Mouse (Mus musculus): ENCODE results near the gene Psmd13. TPM values are rescaled to one million over a fixed set of nuclear protein-coding genes. Genes with fewer than 3 reads are reported as not detected.

The Psmd13 gene
- total and polyA plus RNA-seq, 3 experiments = 50.8 to 86.1 (median 72.6) TPM

GRCm38 (mm10) chr7:140858746-140859145 is 23.0 kb upstream of the Psmd13 start:
- intact Hi-C loops (cut with DNase I) = loop anchor here (5.0 kb wide), 1 partner anchor 314 kb away; the partner anchor contains the start of gene Rnh1
- no peak for DNase-seq
- 94% methylated on average over 8 of the region's 8 CpGs for WGBS

DNA sequence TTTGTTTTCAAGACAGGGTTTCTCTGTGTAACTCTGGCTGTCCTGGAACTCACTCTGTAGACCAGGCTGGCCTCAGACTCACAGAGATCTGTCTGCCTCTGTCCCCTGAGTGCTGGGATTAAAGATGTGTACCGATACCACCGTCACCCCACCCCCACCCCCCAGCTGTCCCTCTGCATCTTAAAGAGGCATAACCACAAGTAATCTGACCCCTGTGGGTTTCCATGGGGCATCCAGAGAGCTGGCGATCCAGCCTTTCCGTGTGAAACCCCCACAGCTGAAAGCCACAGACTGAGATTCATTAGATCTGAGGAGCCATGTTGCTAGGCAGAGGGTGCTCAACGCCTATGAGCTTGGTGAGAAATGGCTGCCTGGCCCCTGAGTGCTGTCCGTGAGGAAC is 21.8 kb upstream of the Psmd13 start:
- Histone ChIP-seq H3K36me3 (ENCODE audit: control insufficient read depth, insufficient read depth, low read length) (no peaks in the 10 kb centered on the region), H3K4me3 (no peak overlapping the region), H3K27me3 (ENCODE audit: control insufficient read depth, insufficient read depth, low read length) (no peaks in the 10 kb centered on the region), H3K79me2 (replicated peaks; ENCODE audit: control insufficient read depth, insufficient read depth, low read length) (no peaks in the 10 kb centered on the region; the same call in 1 of the 2 replicates), H3K4me1 (ENCODE audit: control insufficient read depth, insufficient read depth, low read length) (peaks cover 7% of the 10 kb centered on the region), H3K27ac (no peak overlapping the region), H3K9ac (ENCODE audit: low read depth, low read length) (no peak overlapping the region)
- intact Hi-C loops (cut with DNase I) = loop anchor here (5.0 kb wide), 1 partner anchor 312 kb away; the partner anchor contains the start of gene Rnh1
- WGBS = 80% methylated on average over 6 of the region's 6 CpGs
- TF ChIP-seq POLR2A (IDR thresholded peaks at IDR 0.05; ENCODE audit: insufficient read depth, low read depth, low read length) = no peak
- TF ChIP-seq EP300 (IDR thresholded peaks at IDR 0.05; ENCODE audit: insufficient read depth, low read depth, low read length) = no peak
- no peak for TF ChIP-seq CTCF (IDR thresholded peaks at IDR 0.05)
- no peak for DNase-seq

More at GRCm38 (mm10) chr7:140858746-140859145, 23.0 kb upstream of the Psmd13 start:
- Histone ChIP-seq H3K4me1 (ENCODE audit: control insufficient read depth, insufficient read depth, low read length) (peaks cover 8% of the 10 kb centered on the region), H3K27ac (no peak overlapping the region), H3K36me3 (ENCODE audit: control insufficient read depth, insufficient read depth, low read length) (no peaks in the 10 kb centered on the region), H3K9ac (ENCODE audit: low read depth, low read length) (no peak overlapping the region), H3K27me3 (ENCODE audit: control insufficient read depth, insufficient read depth, low read length) (no peaks in the 10 kb centered on the region), H3K79me2 (replicated peaks; ENCODE audit: control insufficient read depth, insufficient read depth, low read length) (no peaks in the 10 kb centered on the region; the same call in 1 of the 2 replicates), H3K4me3 (no peak overlapping the region)
- TF ChIP-seq EP300 (IDR thresholded peaks at IDR 0.05; ENCODE audit: insufficient read depth, low read depth, low read length) (no peak), CTCF (IDR thresholded peaks at IDR 0.05) (no peak), POLR2A (IDR thresholded peaks at IDR 0.05; ENCODE audit: insufficient read depth, low read depth, low read length) (no peak)

DNA sequence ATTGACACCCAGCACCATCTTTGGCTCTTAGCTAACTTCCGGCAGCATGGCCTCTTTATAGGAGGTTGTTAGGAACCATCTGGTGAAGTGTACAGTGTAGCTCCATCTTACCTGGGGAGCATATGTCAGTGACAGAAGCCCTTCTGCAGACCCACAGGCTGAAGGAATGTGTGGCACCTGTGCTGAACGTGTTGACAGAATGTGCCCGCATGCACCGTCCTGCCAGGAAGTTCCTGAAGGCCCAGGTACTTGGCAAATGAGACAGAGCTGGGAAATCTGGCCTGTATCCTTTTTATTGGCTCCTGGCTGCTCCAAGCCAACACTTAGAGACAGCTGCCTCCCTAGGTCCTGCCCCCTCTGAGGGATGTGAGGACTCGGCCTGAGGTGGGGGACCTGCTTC is 21.0 kb upstream of the Psmd13 start:
- no peaks in the 10 kb centered on the region for H3K36me3 ChIP-seq (ENCODE audit: control insufficient read depth, insufficient read depth, low read length)
- H3K27me3 ChIP-seq (ENCODE audit: control insufficient read depth, insufficient read depth, low read length) = no peaks in the 10 kb centered on the region
- peak in 1 of 2 experiments; percentile 14 for DNase-seq
- H3K4me3 ChIP-seq = no peak overlapping the region
- no peak overlapping the region for H3K27ac ChIP-seq
- no peak overlapping the region for H3K9ac ChIP-seq (ENCODE audit: low read depth, low read length)
- WGBS = 87% methylated on average over 5 of the region's 5 CpGs
- peaks cover 5% of the 10 kb centered on the region for H3K4me1 ChIP-seq (ENCODE audit: control insufficient read depth, insufficient read depth, low read length)
- TF ChIP-seq CTCF (IDR thresholded peaks at IDR 0.05) = no peak
- no peak for TF ChIP-seq POLR2A (IDR thresholded peaks at IDR 0.05; ENCODE audit: insufficient read depth, low read depth, low read length)
- no peak for TF ChIP-seq EP300 (IDR thresholded peaks at IDR 0.05; ENCODE audit: insufficient read depth, low read depth, low read length)
- no peaks in the 10 kb centered on the region; the same call in 1 of the 2 replicates for H3K79me2 ChIP-seq (replicated peaks; ENCODE audit: control insufficient read depth, insufficient read depth, low read length)
- intact Hi-C loops (cut with DNase I) = no loop called here

DNA sequence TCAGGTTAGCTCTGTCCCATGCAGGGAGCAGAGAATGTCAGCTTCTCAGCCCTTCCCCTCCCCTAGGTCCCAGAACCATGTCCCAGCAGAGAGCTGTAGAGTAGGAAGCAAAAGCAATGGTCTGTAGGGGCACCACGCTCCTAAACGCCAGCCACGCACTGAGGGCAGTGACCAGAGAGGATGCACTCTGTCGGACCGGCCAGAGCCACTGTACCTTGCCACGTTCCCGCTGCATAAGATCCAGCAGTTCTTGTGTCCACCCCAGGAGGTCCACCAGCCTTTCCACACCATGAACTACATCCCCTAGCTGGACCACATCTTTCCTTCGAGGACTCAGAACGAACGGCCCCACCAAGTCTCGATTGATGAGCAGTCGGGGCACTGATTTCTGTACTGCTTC is 17.0 kb upstream of the Psmd13 start:
- no peak overlapping the region for H3K27ac ChIP-seq
- H3K27me3 ChIP-seq (ENCODE audit: control insufficient read depth, insufficient read depth, low read length) = no peaks in the 10 kb centered on the region
- no peaks in the 10 kb centered on the region for H3K36me3 ChIP-seq (ENCODE audit: control insufficient read depth, insufficient read depth, low read length)
- 86% methylated on average over 12 of the region's 12 CpGs for WGBS
- TF ChIP-seq CTCF (IDR thresholded peaks at IDR 0.05) = no peak
- no peak for TF ChIP-seq POLR2A (IDR thresholded peaks at IDR 0.05; ENCODE audit: insufficient read depth, low read depth, low read length)
- TF ChIP-seq EP300 (IDR thresholded peaks at IDR 0.05; ENCODE audit: insufficient read depth, low read depth, low read length) = no peak
- DNase-seq = peak in 1 of 2 experiments; percentile 15
- intact Hi-C loops (cut with DNase I) = no loop called here
- no peaks in the 10 kb centered on the region for H3K79me2 ChIP-seq (replicated peaks; ENCODE audit: control insufficient read depth, insufficient read depth, low read length)
- H3K4me3 ChIP-seq = no peak overlapping the region
- H3K9ac ChIP-seq (ENCODE audit: low read depth, low read length) = no peak overlapping the region
- H3K4me1 ChIP-seq (ENCODE audit: control insufficient read depth, insufficient read depth, low read length) = no peaks in the 10 kb centered on the region

DNA sequence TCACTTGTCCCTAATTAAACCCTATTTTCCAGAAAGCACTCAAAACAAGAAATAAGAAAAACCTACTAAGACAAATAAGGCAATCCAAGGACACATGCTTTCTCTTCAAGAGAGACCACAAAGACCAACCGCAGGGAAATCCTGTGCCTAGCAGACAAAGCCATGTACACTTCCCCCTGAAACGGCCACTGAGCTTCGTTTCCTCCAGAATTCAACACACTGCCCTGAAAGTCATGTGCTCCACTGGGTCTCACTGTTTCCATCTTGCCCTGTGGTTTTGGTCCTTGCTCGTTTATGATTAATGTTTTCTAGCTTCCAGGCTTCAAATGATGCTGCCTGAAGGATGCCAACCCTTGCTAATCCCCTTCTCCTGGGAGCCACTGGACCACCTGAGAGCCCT is 7.5 kb upstream of the Psmd13 start:
- H3K27me3 ChIP-seq (ENCODE audit: control insufficient read depth, insufficient read depth, low read length) = no peaks in the 10 kb centered on the region
- TF ChIP-seq EP300 (IDR thresholded peaks at IDR 0.05; ENCODE audit: insufficient read depth, low read depth, low read length) (no peak), CTCF (IDR thresholded peaks at IDR 0.05) (no peak)
- no peak overlapping the region for H3K4me3 ChIP-seq
- no peak for DNase-seq
- H3K79me2 ChIP-seq (replicated peaks; ENCODE audit: control insufficient read depth, insufficient read depth, low read length) = no peaks in the 10 kb centered on the region
- no peak overlapping the region for H3K9ac ChIP-seq (ENCODE audit: low read depth, low read length)
- H3K27ac ChIP-seq = no peak overlapping the region
- no peaks in the 10 kb centered on the region for H3K4me1 ChIP-seq (ENCODE audit: control insufficient read depth, insufficient read depth, low read length)
- intact Hi-C loops (cut with DNase I) = no loop called here
- H3K36me3 ChIP-seq (ENCODE audit: control insufficient read depth, insufficient read depth, low read length) = no peaks in the 10 kb centered on the region
- 79% methylated on average over 4 of the region's 4 CpGs for WGBS

- intact Hi-C loops (cut with DNase I) = no loop called here
- 78% methylated on average over 6 of the region's 6 CpGs for WGBS
- H3K4me3 ChIP-seq = no peak overlapping the region
- H3K27me3 ChIP-seq (ENCODE audit: control insufficient read depth, insufficient read depth, low read length) = no peaks in the 10 kb centered on the region
- no peaks in the 10 kb centered on the region for H3K79me2 ChIP-seq (replicated peaks; ENCODE audit: control insufficient read depth, insufficient read depth, low read length)
- H3K27ac ChIP-seq = no peak overlapping the region
- peak in 1 of 2 experiments; percentile 15 for DNase-seq
- H3K36me3 ChIP-seq (ENCODE audit: control insufficient read depth, insufficient read depth, low read length) = no peaks in the 10 kb centered on the region
- TF ChIP-seq POLR2A (IDR thresholded peaks at IDR 0.05; ENCODE audit: insufficient read depth, low read depth, low read length) (no peak), EP300 (IDR thresholded peaks at IDR 0.05; ENCODE audit: insufficient read depth, low read depth, low read length) (no peak), CTCF (IDR thresholded peaks at IDR 0.05) (no peak)
- no peak overlapping the region for H3K9ac ChIP-seq (ENCODE audit: low read depth, low read length)
- H3K4me1 ChIP-seq (ENCODE audit: control insufficient read depth, insufficient read depth, low read length) = peaks cover 2% of the 10 kb centered on the region; the same call in 1 of the 2 replicates
These were observed 4.4 kb upstream of the Psmd13 start for GRCm38 (mm10) chr7:140877364-140877763.

Data from heart, adult 2 months (tissue).